Mouse (Mus musculus) intestine, embryonic 14.5 days (tissue): ENCODE results near the gene Clec16a. TPM values are rescaled to one million over a fixed set of nuclear protein-coding genes. Genes with fewer than 3 reads are reported as not detected.

Experiments used
- ATAC-seq: fragments of 200-750 bp; cut with Nextera tagmentation; replicated peaks from 2 replicates; pipeline ENCODE4 v1.8.0; 2017; ENCODE audit warnings: low read depth, moderate number of reproducible peaks, moderate TSS enrichment, moderate library complexity; ENCODE audit not compliant: low FRiP score, low TSS enrichment
- DNase-seq: peaks from one replicate; pipeline ENCODE4 v3.0.0-alpha.2; 2018; ENCODE audit warnings: low spot score
- H3K27ac ChIP-seq: fragments of 300-500 bp; sonication (generic); 2 replicates; pipeline ENCODE4 v1.5.1; 2014; ENCODE audit warnings: low read depth, mild to moderate bottlenecking, control low read depth
- H3K27me3 ChIP-seq: fragments of 300-500 bp; sonication (generic); replicated peaks from 2 replicates; pipeline ENCODE4 v1.6.1; 2014; ENCODE audit warnings: low read length, control low read depth; ENCODE audit not compliant: control insufficient read depth, insufficient read depth
- H3K36me3 ChIP-seq: fragments of 300-500 bp; sonication (generic); 2 replicates; pipeline ENCODE4 v1.6.1; 2014; ENCODE audit warnings: low read length, control low read depth; ENCODE audit not compliant: control insufficient read depth, insufficient read depth
- H3K4me1 ChIP-seq: fragments of 300-500 bp; sonication (generic); replicated peaks from 2 replicates; pipeline ENCODE4 v1.6.1; 2014; ENCODE audit warnings: low read length, control low read depth, mixed read lengths; ENCODE audit not compliant: control insufficient read depth, insufficient read depth
- H3K4me2 ChIP-seq: fragments of 300-500 bp; sonication (generic); 2 replicates; pipeline ENCODE4 v1.6.1; 2014; ENCODE audit warnings: low read length
- H3K4me3 ChIP-seq: fragments of 300-500 bp; sonication (generic); 2 replicates; pipeline ENCODE4 v1.5.1; 2014; ENCODE audit warnings: low read depth, low read length, control low read depth, mixed read lengths
- H3K9ac ChIP-seq: fragments of 300-500 bp; sonication (generic); 2 replicates; pipeline ENCODE4 v1.6.1; 2014; ENCODE audit warnings: mild to moderate bottlenecking, low read length
- H3K9me3 ChIP-seq: fragments of 300-500 bp; sonication (generic); 2 replicates; pipeline ENCODE4 v1.6.1; 2016; ENCODE audit warnings: low read length, control low read depth; ENCODE audit not compliant: control insufficient read depth
- WGBS: fragments of 180-500 bp; shearing (Covaris S2); extraction: QIAGEN DNeasy Blood & Tissue Kit; methylation state at CpG from one replicate; pipeline ENCODE4 v1.1.7; 2014; 5-methylcytosine and 5-hydroxymethylcytosine counted together
- polyA plus RNA-seq: library from polyadenylated mRNA; unstranded; fragments of >200 nt; fragmentation: Nextera tagmentation; extraction: Ambion mirVana; gene quantifications from 2 replicates; pipeline ENCODE4 v1.2.1, GENCODE M21; 2014

Gene Clec16a
- polyA plus RNA-seq, 1 experiment from 2014 or later: 26.6 TPM

GRCm38 (mm10) chr16:10770531-10771325 is 225.6 kb downstream of the Clec16a start:
- no peak; the same call in 1 of the 2 replicates for ATAC-seq
- Histone ChIP-seq H3K4me2 (no peak overlapping the region), H3K27ac (no peak overlapping the region), H3K4me3 (no peak overlapping the region), H3K9ac (no peak overlapping the region), H3K9me3 (no peaks in the 10 kb centered on the region), H3K36me3 (no peaks in the 10 kb centered on the region), H3K27me3 (no peaks in the 10 kb centered on the region), H3K4me1 (no peaks in the 10 kb centered on the region)
- DNase-seq: no peak
- WGBS: 42% methylated on average over 4 of the region's 4 CpGs

GRCm38 (mm10) chr16:10771769-10772510 is 226.8 kb downstream of the Clec16a start:
- no peaks in the 10 kb centered on the region for H3K36me3 ChIP-seq
- no peak for ATAC-seq
- no peak overlapping the region for H3K27ac ChIP-seq
- no peaks in the 10 kb centered on the region for H3K27me3 ChIP-seq
- no peaks in the 10 kb centered on the region for H3K4me1 ChIP-seq
- H3K4me2 ChIP-seq: no peak overlapping the region
- no peak overlapping the region for H3K9ac ChIP-seq
- H3K4me3 ChIP-seq: no peak overlapping the region
- WGBS: 62% methylated on average over 19 of the region's 19 CpGs
- H3K9me3 ChIP-seq: no peaks in the 10 kb centered on the region
- no peak for DNase-seq

GRCm38 (mm10) chr16:10773543-10773942 is 228.4 kb downstream of the Clec16a start:
- ATAC-seq (no peak), DNase-seq (no peak)
- Histone ChIP-seq H3K27ac (no peak overlapping the region), H3K4me1 (no peaks in the 10 kb centered on the region), H3K9me3 (no peaks in the 10 kb centered on the region), H3K9ac (no peak overlapping the region), H3K36me3 (no peaks in the 10 kb centered on the region), H3K27me3 (no peaks in the 10 kb centered on the region), H3K4me2 (no peak overlapping the region), H3K4me3 (no peak overlapping the region)
- WGBS: 81% methylated on average over 8 of the region's 8 CpGs

GRCm38 (mm10) chr16:10774726-10775125 is 229.6 kb downstream of the Clec16a start:
- H3K9me3 ChIP-seq: no peaks in the 10 kb centered on the region
- no peak for ATAC-seq
- WGBS: 54% methylated on average over 4 of the region's 4 CpGs

GRCm38 (mm10) chr16:10776322-10776721 is 231.2 kb downstream of the Clec16a start:
- Histone ChIP-seq H3K36me3 (no peaks in the 10 kb centered on the region), H3K9ac (no peak overlapping the region), H3K27me3 (no peaks in the 10 kb centered on the region), H3K9me3 (no peaks in the 10 kb centered on the region), H3K4me3 (no peak overlapping the region), H3K4me1 (0 out of 2 replicates have a peak, but pooled peaks cover 8% of the 10 kb centered on the region), H3K27ac (no peak overlapping the region), H3K4me2 (no peak overlapping the region)
- 50% methylated on average over 7 of the region's 7 CpGs for WGBS
- ATAC-seq: no peak
- no peak for DNase-seq

More at GRCm38 (mm10) chr16:10774726-10775125, 229.6 kb downstream of the Clec16a start:
- Histone ChIP-seq H3K4me1 (no peaks in the 10 kb centered on the region), H3K27ac (no peak overlapping the region), H3K4me2 (no peak overlapping the region), H3K9ac (no peak overlapping the region), H3K4me3 (no peak overlapping the region), H3K27me3 (no peaks in the 10 kb centered on the region), H3K36me3 (no peaks in the 10 kb centered on the region)
- DNase-seq: no peak

- WGBS: 70% methylated on average over 5 of the region's 5 CpGs
- no peak overlapping the region for H3K4me3 ChIP-seq
- no peak for ATAC-seq
These were observed 232.5 kb downstream of the Clec16a start for GRCm38 (mm10) chr16:10777579-10778160.

GRCm38 (mm10) chr16:10780631-10781120 is 235.5 kb downstream of the Clec16a start:
- H3K27me3 ChIP-seq: no peaks in the 10 kb centered on the region
- no peak for ATAC-seq
- H3K4me3 ChIP-seq: no peak overlapping the region
- peaks cover 29% of the 10 kb centered on the region for H3K4me1 ChIP-seq
- H3K27ac ChIP-seq: no peak overlapping the region
- H3K9ac ChIP-seq: no peak overlapping the region
- DNase-seq: no peak
- WGBS: 63% methylated on average over 5 of the region's 5 CpGs
- no peaks in the 10 kb centered on the region for H3K9me3 ChIP-seq
- H3K36me3 ChIP-seq: no peaks in the 10 kb centered on the region
- no peak overlapping the region for H3K4me2 ChIP-seq

More at GRCm38 (mm10) chr16:10777579-10778160, 232.5 kb downstream of the Clec16a start:
- no peak for DNase-seq
- Histone ChIP-seq H3K9me3 (no peaks in the 10 kb centered on the region), H3K4me1 (peaks cover 17% of the 10 kb centered on the region), H3K27me3 (no peaks in the 10 kb centered on the region), H3K27ac (no peak overlapping the region), H3K9ac (no peak overlapping the region), H3K4me2 (no peak overlapping the region), H3K36me3 (no peaks in the 10 kb centered on the region)

- Histone ChIP-seq H3K36me3 (no peaks in the 10 kb centered on the region), H3K4me3 (no peak overlapping the region), H3K9ac (no peak overlapping the region), H3K27ac (no peak overlapping the region), H3K4me2 (no peak overlapping the region), H3K4me1 (peaks cover 32% of the 10 kb centered on the region), H3K9me3 (no peaks in the 10 kb centered on the region), H3K27me3 (no peaks in the 10 kb centered on the region)
- 54% methylated on average over 9 of the region's 9 CpGs for WGBS
- ATAC-seq: no peak
- DNase-seq: no peak
These were observed 236.8 kb downstream of the Clec16a start for GRCm38 (mm10) chr16:10781862-10782371.
